Mouse (Mus musculus) kidney, postnatal 14 days (tissue): ENCODE measurements at regions not wholly inside any gene's neighbourhood (a gene's known extent, or its start where the extent isn't known, plus 50 kb on each side); places are given as distances from the start of the nearest gene placed in this dataset.
A peak's percentile ranks its signal among the peaks of the same experiment; 100 is the strongest.
"Not testable (repeated sequence)": the region's sequence is repeated elsewhere in the genome, so short reads cannot be mapped to it uniquely, and the experiment has no call there.

Experiments
- DNase-seq: peaks from one replicate; pipeline ENCODE4 v3.0.0; 2022; ENCODE audit warnings: mixed read lengths

GRCm38 (mm10) chr1:14688041-14688440, 1405.1 kb downstream of the 4930444P10Rik start:
- not testable (repeated sequence) for DNase-seq

GRCm38 (mm10) chr1:14686172-14686571, 1407.0 kb downstream of the 4930444P10Rik start:
- no peak for DNase-seq

GRCm38 (mm10) chr1:14680443-14680842, 1412.7 kb downstream of the 4930444P10Rik start:
- no peak for DNase-seq

GRCm38 (mm10) chr1:14672393-14672999, 1420.6 kb downstream of the 4930444P10Rik start:
- DNase-seq = no peak

- DNase-seq = no peak
Observed at GRCm38 (mm10) chr1:14662706-14663312, 1430.3 kb downstream of the 4930444P10Rik start.

GRCm38 (mm10) chr1:14661854-14662253, 1431.3 kb downstream of the 4930444P10Rik start:
- peak; percentile 59 for DNase-seq

- no peak for DNase-seq
Observed at GRCm38 (mm10) chr1:14650346-14650745, 1442.8 kb downstream of the 4930444P10Rik start.

- DNase-seq = peak; percentile 52
Observed at GRCm38 (mm10) chr1:14635642-14636263, 1457.4 kb downstream of the 4930444P10Rik start.

- DNase-seq = no peak
Observed at GRCm38 (mm10) chr1:14631994-14632393, 1461.1 kb downstream of the 4930444P10Rik start.

GRCm38 (mm10) chr1:14627204-14627603, 1465.9 kb downstream of the 4930444P10Rik start:
- DNase-seq = no peak

- no peak for DNase-seq
Observed at GRCm38 (mm10) chr1:14626685-14627084, 1466.4 kb downstream of the 4930444P10Rik start.

GRCm38 (mm10) chr1:14620922-14621430, 1472.1 kb downstream of the 4930444P10Rik start:
- no peak for DNase-seq

GRCm38 (mm10) chr1:14613232-14613894, 1479.8 kb downstream of the 4930444P10Rik start:
- no peak for DNase-seq

GRCm38 (mm10) chr1:14609054-14609453, 1484.1 kb downstream of the 4930444P10Rik start:
- DNase-seq = peak; percentile 20

- DNase-seq = no peak
Observed at GRCm38 (mm10) chr1:14595961-14596360, 1497.2 kb downstream of the 4930444P10Rik start.

- DNase-seq = peak; percentile 5
Observed at GRCm38 (mm10) chr1:14589905-14590304, 1503.2 kb downstream of the 4930444P10Rik start.

- no peak for DNase-seq
Observed at GRCm38 (mm10) chr1:14579376-14579775, 1513.7 kb downstream of the 4930444P10Rik start.

- no peak for DNase-seq
Observed at GRCm38 (mm10) chr1:14576263-14576662, 1516.9 kb downstream of the 4930444P10Rik start.

- peak; percentile 14 for DNase-seq
Observed at GRCm38 (mm10) chr1:14570562-14570981, 1522.6 kb downstream of the 4930444P10Rik start.

GRCm38 (mm10) chr1:14570113-14570512, 1523.0 kb downstream of the 4930444P10Rik start:
- DNase-seq = no peak

- DNase-seq = no peak
Observed at GRCm38 (mm10) chr1:14567006-14567405, 1526.1 kb downstream of the 4930444P10Rik start.

- no peak for DNase-seq
Observed at GRCm38 (mm10) chr1:14566386-14566785, 1526.7 kb downstream of the 4930444P10Rik start.
